Mouse (Mus musculus): ENCODE measurements around the gene Pigx.

Gene Pigx

GRCm38 (mm10) chr16:32099638-32100150 lies at the start of gene Pigx, which contains the start of gene Cep19:
Gene Pigx, minus strand, starts transcription at chr16:32099740.
Gene Cep19, plus strand, starts transcription at chr16:32099800.
- peak; percentile 94 to 95 for DNase-seq

GRCm38 (mm10) chr16:32147589-32148207 lies 48.2 kb upstream of the Pigx start:
- no peak for DNase-seq

- no peak for DNase-seq
Observed at GRCm38 (mm10) chr16:32144592-32144991, 45.1 kb upstream of the Pigx start.

- no peak for DNase-seq
Observed at GRCm38 (mm10) chr16:32143766-32144165, 44.2 kb upstream of the Pigx start.

- no peak for DNase-seq
Observed at GRCm38 (mm10) chr16:32138954-32139353, 39.4 kb upstream of the Pigx start.

GRCm38 (mm10) chr16:32135842-32136357 lies 36.4 kb upstream of the Pigx start:
- no peak for DNase-seq

- DNase-seq = no peak
Observed at GRCm38 (mm10) chr16:32133148-32133547, 33.6 kb upstream of the Pigx start.

- peak; percentile 46 to 62 for DNase-seq
Observed at GRCm38 (mm10) chr16:32130190-32130826, 30.8 kb upstream of the Pigx start.

- DNase-seq = no peak
Observed at GRCm38 (mm10) chr16:32129449-32130189, 30.1 kb upstream of the Pigx start.

- DNase-seq = peak in 1 of 2 experiments; percentile 29
Observed at GRCm38 (mm10) chr16:32127046-32127445, 27.5 kb upstream of the Pigx start.

- DNase-seq = no peak
Observed at GRCm38 (mm10) chr16:32125364-32125763, 25.8 kb upstream of the Pigx start.

GRCm38 (mm10) chr16:32124444-32125335 lies 25.1 kb upstream of the Pigx start:
- peak; percentile 41 to 52 for DNase-seq

- no peak for DNase-seq
Observed at GRCm38 (mm10) chr16:32124020-32124419, 24.5 kb upstream of the Pigx start.

GRCm38 (mm10) chr16:32120454-32120853 lies 20.9 kb upstream of the Pigx start:
- no peak for DNase-seq

GRCm38 (mm10) chr16:32116186-32116585 lies 16.6 kb upstream of the Pigx start:
- no peak for DNase-seq

- no peak for DNase-seq
Observed at GRCm38 (mm10) chr16:32115781-32116180, 16.2 kb upstream of the Pigx start.

- peak; percentile 78 to 92 for DNase-seq
Observed at GRCm38 (mm10) chr16:32114968-32115695, 15.6 kb upstream of the Pigx start.

- DNase-seq = no peak
Observed at GRCm38 (mm10) chr16:32114406-32114805, 14.9 kb upstream of the Pigx start.

GRCm38 (mm10) chr16:32113541-32114218 lies 14.1 kb upstream of the Pigx start:
- peak; percentile 63 to 69 for DNase-seq

GRCm38 (mm10) chr16:32110951-32111699 lies 11.6 kb upstream of the Pigx start:
- peak in 1 of 2 experiments; percentile 14 for DNase-seq

Measured in kidney, postnatal 36 days (tissue).